Mouse (Mus musculus): ENCODE measurements around the gene Slc9a6. TPM values are rescaled to one million over a fixed set of nuclear protein-coding genes. Genes with fewer than 3 reads are reported as not detected.

Gene Slc9a6
- polyA plus RNA-seq, 1 experiment = 4.2 TPM

DNA sequence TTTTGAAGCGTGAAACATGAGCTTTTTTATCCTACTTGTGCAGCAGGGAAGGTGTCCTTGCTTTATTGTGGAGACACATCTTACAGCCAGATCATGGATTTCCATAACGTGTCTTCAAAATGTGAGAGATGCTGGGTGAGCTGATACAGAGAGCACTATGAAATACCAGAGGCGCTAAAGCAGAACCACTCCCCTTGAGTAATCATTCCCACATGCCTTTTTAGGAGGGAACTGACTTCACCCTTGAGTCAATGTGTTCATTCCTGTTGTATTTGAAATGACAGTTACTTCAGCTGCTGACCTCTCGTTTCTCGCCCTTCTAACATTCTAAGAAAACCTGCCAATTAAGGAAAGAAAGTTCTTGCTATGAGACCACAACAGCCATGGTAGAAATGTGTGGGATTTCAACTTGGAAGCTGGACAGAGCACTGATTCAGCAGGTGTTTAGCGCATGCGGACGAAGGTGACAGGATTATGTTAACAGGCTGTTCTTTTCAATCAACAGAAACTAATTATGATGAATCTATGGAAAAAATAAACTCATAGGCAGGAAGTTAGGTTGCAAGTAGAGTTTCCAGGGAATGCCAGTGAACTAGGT lies 94.5 kb downstream of the Slc9a6 start:
- H3K4me1 ChIP-seq (ENCODE audit: control insufficient read depth, insufficient read depth, low read length) = no peaks in the 10 kb centered on the region
- no peaks in the 10 kb centered on the region for H3K36me3 ChIP-seq (ENCODE audit: control insufficient read depth, insufficient read depth, low read length)
- H3K27ac ChIP-seq (ENCODE audit: control insufficient read depth, insufficient read depth, low read depth, low read length) = no peak overlapping the region
- H3K27me3 ChIP-seq (ENCODE audit: control insufficient read depth, insufficient read depth, low read length) = no peaks in the 10 kb centered on the region
- TF ChIP-seq CTCF (IDR thresholded peaks at IDR 0.05; ENCODE audit: control insufficient read depth, insufficient read depth, insufficient replicate concordance, low read depth, low read length) = no peak
- no peak for TF ChIP-seq POLR2A (IDR thresholded peaks at IDR 0.05; ENCODE audit: control insufficient read depth, low read depth, low read length)
- no peak overlapping the region for H3K4me3 ChIP-seq (ENCODE audit: control insufficient read depth, low read depth, low read length)

DNA sequence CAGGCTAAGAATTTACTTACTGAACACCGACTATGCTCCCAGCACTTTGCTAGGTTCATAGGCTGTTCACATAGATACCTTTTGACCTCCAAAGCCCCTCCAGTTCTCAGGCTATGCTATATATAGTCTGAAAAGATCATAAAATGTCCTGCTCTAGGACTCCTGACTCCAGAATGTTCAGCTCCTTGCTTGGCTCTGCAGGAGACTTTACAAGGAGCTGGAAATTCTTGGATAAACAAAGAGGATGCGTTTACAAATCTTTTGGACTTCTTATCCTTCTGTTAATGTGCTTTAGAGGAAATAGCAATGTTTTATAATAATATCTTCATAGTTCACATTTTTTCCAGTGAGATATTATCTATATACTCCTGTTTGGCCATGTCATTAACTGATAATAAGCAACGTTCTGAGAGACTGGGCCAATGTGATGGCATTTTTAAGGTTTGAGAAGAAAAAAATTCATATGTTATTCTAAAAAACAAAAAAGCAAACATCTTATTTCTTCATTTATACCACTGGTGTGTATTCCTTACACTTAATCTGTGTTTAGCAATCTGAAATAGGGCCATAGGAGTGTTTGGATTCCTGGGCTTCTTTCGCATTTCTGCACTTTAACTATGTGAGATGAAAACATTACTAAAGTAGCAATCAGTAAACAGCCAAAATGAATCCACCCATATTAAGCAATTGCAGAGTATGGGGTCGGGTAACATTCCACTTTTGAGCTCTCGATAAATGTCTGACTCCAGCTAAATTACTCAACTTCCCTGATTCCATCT lies 99.2 kb downstream of the Slc9a6 start:
- no peaks in the 10 kb centered on the region for H3K36me3 ChIP-seq (ENCODE audit: control insufficient read depth, insufficient read depth, low read length)
- no peak overlapping the region for H3K4me3 ChIP-seq (ENCODE audit: control insufficient read depth, low read depth, low read length)
- H3K4me1 ChIP-seq (ENCODE audit: control insufficient read depth, insufficient read depth, low read length) = no peaks in the 10 kb centered on the region
- TF ChIP-seq CTCF (IDR thresholded peaks at IDR 0.05; ENCODE audit: control insufficient read depth, insufficient read depth, insufficient replicate concordance, low read depth, low read length) (no peak), POLR2A (IDR thresholded peaks at IDR 0.05; ENCODE audit: control insufficient read depth, low read depth, low read length) (no peak)
- H3K27ac ChIP-seq (ENCODE audit: control insufficient read depth, insufficient read depth, low read depth, low read length) = no peak overlapping the region
- H3K27me3 ChIP-seq (ENCODE audit: control insufficient read depth, insufficient read depth, low read length) = no peaks in the 10 kb centered on the region

- H3K27ac ChIP-seq (ENCODE audit: control insufficient read depth, insufficient read depth, low read depth, low read length) = no peak overlapping the region
These were observed 101.0 kb downstream of the Slc9a6 start for GRCm38 (mm10) chrX:56710522-56710921.

GRCm38 (mm10) chrX:56712666-56713065 lies 103.1 kb downstream of the Slc9a6 start:
- no peak overlapping the region for H3K4me3 ChIP-seq (ENCODE audit: control insufficient read depth, low read depth, low read length)
- H3K4me1 ChIP-seq (ENCODE audit: control insufficient read depth, insufficient read depth, low read length) = no peaks in the 10 kb centered on the region
- H3K36me3 ChIP-seq (ENCODE audit: control insufficient read depth, insufficient read depth, low read length) = no peaks in the 10 kb centered on the region
- no peaks in the 10 kb centered on the region for H3K27me3 ChIP-seq (ENCODE audit: control insufficient read depth, insufficient read depth, low read length)
- TF ChIP-seq POLR2A (IDR thresholded peaks at IDR 0.05; ENCODE audit: control insufficient read depth, low read depth, low read length) (no peak), CTCF (IDR thresholded peaks at IDR 0.05; ENCODE audit: control insufficient read depth, insufficient read depth, insufficient replicate concordance, low read depth, low read length) (no peak)
- no peak overlapping the region for H3K27ac ChIP-seq (ENCODE audit: control insufficient read depth, insufficient read depth, low read depth, low read length)

More at GRCm38 (mm10) chrX:56710522-56710921, 101.0 kb downstream of the Slc9a6 start:
- no peaks in the 10 kb centered on the region for H3K27me3 ChIP-seq (ENCODE audit: control insufficient read depth, insufficient read depth, low read length)
- TF ChIP-seq CTCF (IDR thresholded peaks at IDR 0.05; ENCODE audit: control insufficient read depth, insufficient read depth, insufficient replicate concordance, low read depth, low read length) = no peak
- TF ChIP-seq POLR2A (IDR thresholded peaks at IDR 0.05; ENCODE audit: control insufficient read depth, low read depth, low read length) = no peak
- no peaks in the 10 kb centered on the region for H3K4me1 ChIP-seq (ENCODE audit: control insufficient read depth, insufficient read depth, low read length)
- no peaks in the 10 kb centered on the region for H3K36me3 ChIP-seq (ENCODE audit: control insufficient read depth, insufficient read depth, low read length)
- no peak overlapping the region for H3K4me3 ChIP-seq (ENCODE audit: control insufficient read depth, low read depth, low read length)

Other genes with a start within 250 kb of the Slc9a6 start
- 8.1 and 8.9 TPM in 2 replicates for gene Smim10l2a, start 235.2 kb upstream of the Slc9a6 start, polyA plus RNA-seq (2012; rRNA removed)
- gene Gm2174, start 161.8 kb upstream of the Slc9a6 start, polyA plus RNA-seq (2012; rRNA removed) = not detected in 2 replicates
- gene Ints6l, start 154.9 kb upstream of the Slc9a6 start, polyA plus RNA-seq (2012; rRNA removed) = 5.7 and 6.8 TPM in 2 replicates
- not detected in 2 replicates for gene Gm10477, start 85.0 kb upstream of the Slc9a6 start, polyA plus RNA-seq (2012; rRNA removed)
- gene Gm648, start 60.2 kb upstream of the Slc9a6 start, polyA plus RNA-seq (2012; rRNA removed) = 3.0 and 4.6 TPM in 2 replicates
- gene Mmgt1, start 11.7 kb upstream of the Slc9a6 start, polyA plus RNA-seq (2012; rRNA removed) = 0.85 and 1.2 TPM in 2 replicates
- gene Fhl1, start 122.0 kb downstream of the Slc9a6 start, polyA plus RNA-seq (2012; rRNA removed) = 18.2 and 19.4 TPM in 2 replicates
- gene Map7d3, start 212.6 kb downstream of the Slc9a6 start, polyA plus RNA-seq (2012; rRNA removed) = 2.2 TPM in 2 replicates

Data from testis, adult 2 months (tissue).